Mouse (Mus musculus): ENCODE data around the gene Styxl1.

DNA sequence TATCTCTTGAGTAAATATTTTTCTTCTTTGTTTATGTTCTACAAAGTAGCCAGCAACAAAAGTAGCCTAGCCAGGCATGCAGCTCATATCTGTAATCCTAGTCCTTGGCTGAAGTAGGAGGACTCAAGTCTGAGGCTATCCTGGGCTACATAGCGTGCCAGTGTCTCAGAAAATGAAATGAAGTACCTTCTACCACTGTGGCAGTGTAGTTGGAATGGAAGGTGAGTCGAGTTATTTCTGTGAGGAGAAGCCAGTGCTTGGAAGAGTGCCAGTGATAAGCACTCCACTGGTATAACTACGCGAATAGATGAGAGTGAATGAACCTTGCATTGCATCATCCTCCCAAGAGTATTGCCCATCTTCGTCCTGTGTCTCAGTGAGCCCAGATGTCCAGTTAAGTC is 80.5 kb downstream of the Styxl1 start:
- TF ChIP-seq CTCF (IDR thresholded peaks at IDR 0.05; ENCODE audit: extremely low read depth, insufficient read depth, insufficient read length, insufficient replicate concordance), result no peak
- TF ChIP-seq POLR2A (IDR thresholded peaks at IDR 0.05; ENCODE audit: low read depth, low read length), result no peak
